Mouse (Mus musculus) neural tube, embryonic 15.5 days (tissue): ENCODE results near the gene Podxl2. TPM values are rescaled to one million over a fixed set of nuclear protein-coding genes. Genes with fewer than 3 reads are reported as not detected.

ENCODE experiments used
- ATAC-seq: fragments of 200-750 bp; cut with Nextera tagmentation; 2 replicates; pipeline ENCODE4 v1.8.0; 2017; ENCODE audit warnings: mild to moderate bottlenecking, moderate TSS enrichment, moderate library complexity; ENCODE audit not compliant: low FRiP score
- H3K27ac ChIP-seq: fragments of 300-500 bp; sonication (generic); replicated peaks from 2 replicates; pipeline ENCODE4 v1.5.1; 2015; ENCODE audit warnings: mild to moderate bottlenecking, inconsistent platforms
- H3K27me3 ChIP-seq: fragments of 300-500 bp; sonication (generic); replicated peaks from 2 replicates; pipeline ENCODE4 v1.6.1; 2015; ENCODE audit warnings: inconsistent platforms
- H3K36me3 ChIP-seq: fragments of 300-500 bp; sonication (generic); 2 replicates; pipeline ENCODE4 v1.6.1; 2015; ENCODE audit warnings: inconsistent platforms
- H3K4me1 ChIP-seq: fragments of 300-500 bp; sonication (generic); 2 replicates; pipeline ENCODE4 v1.6.1; 2015; ENCODE audit warnings: inconsistent platforms
- H3K4me2 ChIP-seq: fragments of 300-500 bp; sonication (generic); 2 replicates; pipeline ENCODE4 v1.6.1; 2015; ENCODE audit warnings: inconsistent platforms, mild to moderate bottlenecking, moderate library complexity
- H3K4me3 ChIP-seq: fragments of 300-500 bp; sonication (generic); replicated peaks from 2 replicates; pipeline ENCODE4 v1.5.1; 2015; ENCODE audit warnings: mild to moderate bottlenecking, inconsistent platforms
- H3K9ac ChIP-seq: fragments of 300-500 bp; sonication (generic); replicated peaks from 2 replicates; pipeline ENCODE4 v1.6.1; 2015; ENCODE audit warnings: mild to moderate bottlenecking, inconsistent platforms
- H3K9me3 ChIP-seq: fragments of 300-500 bp; sonication (generic); replicated peaks from 2 replicates; pipeline ENCODE4 v1.6.1; 2016; ENCODE audit warnings: inconsistent platforms
- WGBS: fragments of 180-500 bp; shearing (Covaris S2); methylation state at CpG from one replicate; pipeline ENCODE4 v1.1.7; 2015; ENCODE audit warnings: mixed read lengths; 5-methylcytosine and 5-hydroxymethylcytosine counted together
- polyA plus RNA-seq: library from polyadenylated mRNA; unstranded; fragments of >200 nt; fragmentation: Nextera tagmentation; extraction: Ambion mirVana; gene quantifications from 2 replicates; pipeline ENCODE4 v1.2.1, GENCODE M21; 2015

Podxl2 gene
- 504 and 640 TPM in 2 replicates for polyA plus RNA-seq

DNA sequence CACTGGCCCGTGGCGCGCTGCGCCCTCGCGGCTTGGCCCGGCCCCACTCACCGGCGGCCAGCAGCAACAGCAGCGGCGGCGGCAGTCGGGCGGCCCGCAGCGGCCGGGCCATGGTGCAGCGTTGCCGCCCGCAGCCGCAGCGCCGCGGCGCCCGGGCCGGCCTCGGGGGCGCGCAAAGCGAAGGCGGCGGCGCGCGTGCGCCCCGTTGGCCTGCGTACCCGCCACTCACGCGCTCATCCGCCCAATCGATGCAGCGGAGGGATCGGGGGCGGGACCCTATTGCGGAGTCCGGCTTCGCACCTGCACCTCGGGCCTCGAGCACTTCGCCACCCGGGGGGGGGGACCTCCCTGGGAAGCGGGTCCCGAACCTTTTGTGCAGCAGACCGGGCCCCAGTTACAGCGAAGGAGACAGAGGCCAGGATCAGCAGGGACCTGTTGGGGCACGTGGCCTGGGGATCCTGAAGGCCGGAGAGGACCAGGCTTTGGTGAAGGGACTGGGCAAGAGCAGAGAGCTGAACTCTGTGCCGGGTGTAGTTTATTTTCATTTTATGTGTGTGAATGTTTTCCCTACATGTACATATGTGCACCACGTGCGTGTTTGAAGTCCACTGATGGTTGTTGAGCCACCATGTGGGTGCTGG lies at the start of gene Podxl2:
Podxl2 (minus strand) TSS at position 177 of the 641 bp plus-strand sequence.
- Histone ChIP-seq H3K27ac (peak within 1 kb of the TSS; percentile 97), H3K4me3 (peak within 1 kb of the TSS; percentile 86), H3K4me1 (peaks cover 40% of the 10 kb centered on the region), H3K9ac (peak within 1 kb of the TSS; percentile 96), H3K36me3 (no peaks in the 10 kb centered on the region), H3K4me2 (peak within 1 kb of the TSS; percentile 81), H3K9me3 (no peaks in the 10 kb centered on the region), H3K27me3 (no peaks in the 10 kb centered on the region)
- peak; percentile 79 for ATAC-seq
- 4% methylated on average over 63 of the region's 63 CpGs for WGBS

DNA sequence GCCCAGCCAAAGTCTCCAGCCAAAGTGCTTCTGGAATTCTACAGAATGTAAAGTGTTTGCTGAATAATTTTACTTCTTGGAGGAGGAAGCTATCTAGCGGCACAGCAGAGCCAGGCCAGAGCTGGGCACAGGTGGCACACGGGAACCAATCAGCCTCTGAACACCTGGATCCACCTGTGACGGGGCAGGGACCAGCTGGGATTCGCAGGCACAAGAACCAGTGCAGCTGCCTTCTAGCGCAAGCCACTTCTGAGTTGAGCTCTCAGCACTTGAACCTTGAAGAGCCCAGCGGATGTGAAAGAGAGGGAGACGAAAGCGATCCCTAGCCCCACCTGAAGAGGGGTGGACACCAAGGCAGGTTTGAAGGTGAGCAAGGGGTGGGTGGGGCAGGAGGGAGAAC lies 44.0 kb upstream of the Podxl2 start:
- no peaks in the 10 kb centered on the region for H3K36me3 ChIP-seq
- no peaks in the 10 kb centered on the region for H3K9me3 ChIP-seq
- H3K4me3 ChIP-seq: no peak overlapping the region
- H3K27ac ChIP-seq: no peak overlapping the region
- WGBS: 81% methylated on average over 8 of the region's 8 CpGs
- no peak overlapping the region for H3K4me2 ChIP-seq
- H3K9ac ChIP-seq: no peak overlapping the region
- no peak for ATAC-seq
- no peaks in the 10 kb centered on the region for H3K4me1 ChIP-seq
- no peaks in the 10 kb centered on the region for H3K27me3 ChIP-seq

DNA sequence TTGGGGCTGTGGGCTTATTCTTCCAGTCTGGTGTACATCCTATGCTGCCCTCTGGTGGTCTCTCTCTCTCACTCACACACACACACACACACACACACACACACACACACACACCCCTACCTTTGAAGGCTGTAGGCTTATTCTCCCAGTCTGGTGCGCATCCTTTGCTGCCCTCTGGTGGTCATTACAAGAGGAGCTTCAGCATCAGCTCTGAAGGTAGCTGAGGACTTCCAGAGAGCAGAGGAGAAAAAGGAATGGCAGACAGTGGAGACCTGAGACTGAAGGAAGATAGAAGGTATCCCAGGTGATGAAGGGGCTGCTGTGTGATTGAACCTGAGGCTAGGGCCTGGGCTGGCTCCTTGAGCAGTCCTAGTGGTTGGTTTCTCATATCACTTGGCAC lies 41.3 kb upstream of the Podxl2 start:
- no peaks in the 10 kb centered on the region for H3K27me3 ChIP-seq
- WGBS: 63% methylated on average over 1 of the region's 1 CpGs
- H3K9me3 ChIP-seq: no peaks in the 10 kb centered on the region
- peaks cover 2% of the 10 kb centered on the region; the same call in 1 of the 2 replicates for H3K36me3 ChIP-seq
- no peak overlapping the region for H3K9ac ChIP-seq
- 0 out of 2 replicates have a peak, but pooled peaks have one; percentile 9 for ATAC-seq
- no peaks in the 10 kb centered on the region for H3K4me1 ChIP-seq
- H3K4me2 ChIP-seq: no peak overlapping the region
- H3K27ac ChIP-seq: no peak overlapping the region
- no peak overlapping the region for H3K4me3 ChIP-seq

DNA sequence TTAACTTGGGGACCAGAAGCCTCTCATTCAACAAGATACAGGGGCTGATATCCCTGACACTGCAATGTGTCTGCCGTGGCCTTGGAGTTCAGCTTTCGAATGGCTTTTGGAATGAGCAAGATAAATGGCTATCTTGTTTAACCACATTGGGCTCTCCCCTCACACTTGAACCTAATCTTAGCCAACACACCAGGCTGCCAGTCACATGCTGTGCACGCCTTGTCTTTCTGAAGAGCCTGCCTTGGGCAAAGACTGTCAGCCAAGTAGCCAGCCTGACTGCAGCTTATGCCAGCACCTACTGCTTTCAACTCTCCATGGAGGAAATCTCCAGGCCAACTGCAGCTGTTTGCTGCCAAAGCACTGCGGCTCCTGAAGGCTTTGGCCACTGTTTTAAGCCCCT lies 40.7 kb upstream of the Podxl2 start:
- WGBS: 75% methylated on average over 4 of the region's 4 CpGs
- ATAC-seq: no peak
- H3K4me3 ChIP-seq: no peak overlapping the region
- H3K4me2 ChIP-seq: no peak overlapping the region
- H3K9ac ChIP-seq: no peak overlapping the region
- no peaks in the 10 kb centered on the region for H3K9me3 ChIP-seq
- no peaks in the 10 kb centered on the region for H3K27me3 ChIP-seq
- H3K36me3 ChIP-seq: peaks cover 6% of the 10 kb centered on the region; the same call in 1 of the 2 replicates
- H3K4me1 ChIP-seq: no peaks in the 10 kb centered on the region
- H3K27ac ChIP-seq: no peak overlapping the region

DNA sequence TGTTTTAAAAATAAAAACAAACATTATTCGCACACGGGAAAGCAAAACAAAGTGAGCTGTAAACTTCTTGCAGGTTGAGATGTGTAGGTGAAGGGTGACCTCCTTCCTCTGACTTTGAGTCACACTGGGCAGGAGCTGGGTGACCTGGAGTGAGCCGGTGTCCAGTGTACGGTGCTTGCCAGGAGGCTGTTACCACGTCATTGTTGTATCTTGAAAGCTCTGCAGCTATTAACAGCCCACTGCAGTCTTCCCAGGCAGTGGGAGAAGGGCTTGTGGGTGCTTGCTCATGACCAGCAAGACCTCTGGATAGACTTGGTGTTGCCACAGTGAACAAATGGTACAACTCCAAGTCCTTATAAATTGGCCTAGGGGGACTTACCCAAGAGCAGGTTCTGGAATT lies 40.0 kb upstream of the Podxl2 start:
- no peaks in the 10 kb centered on the region for H3K4me1 ChIP-seq
- no peak overlapping the region for H3K27ac ChIP-seq
- H3K4me3 ChIP-seq: no peak overlapping the region
- H3K36me3 ChIP-seq: peaks cover 11% of the 10 kb centered on the region
- H3K27me3 ChIP-seq: no peaks in the 10 kb centered on the region
- H3K9ac ChIP-seq: no peak overlapping the region
- H3K9me3 ChIP-seq: no peaks in the 10 kb centered on the region
- ATAC-seq: no peak
- no peak overlapping the region for H3K4me2 ChIP-seq
- WGBS: 76% methylated on average over 5 of the region's 5 CpGs

DNA sequence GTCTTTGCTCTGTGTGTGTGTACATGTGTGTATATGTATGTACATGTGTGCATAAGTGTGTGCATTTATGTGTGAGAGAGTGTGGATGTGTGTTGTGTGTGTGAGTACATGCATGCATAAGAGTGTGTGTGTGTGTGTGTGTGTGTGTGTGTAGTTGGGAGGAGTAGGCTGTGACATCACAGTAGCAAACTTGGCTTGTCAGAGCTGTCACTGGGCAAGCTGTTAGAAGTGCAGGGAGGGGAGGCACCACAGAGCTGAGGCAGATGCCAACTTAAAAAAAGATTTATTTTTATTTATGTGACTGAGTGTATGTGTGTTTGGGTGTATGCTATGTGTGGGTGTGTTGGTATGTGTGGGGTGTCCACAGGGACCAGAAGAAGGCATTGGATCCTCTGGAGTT lies 38.6 kb upstream of the Podxl2 start:
- no peaks in the 10 kb centered on the region for H3K4me1 ChIP-seq
- no peak overlapping the region for H3K9ac ChIP-seq
- no peak overlapping the region for H3K4me3 ChIP-seq
- no peak overlapping the region for H3K4me2 ChIP-seq
- ATAC-seq: no peak
- H3K27ac ChIP-seq: no peak overlapping the region
- H3K36me3 ChIP-seq: peaks cover 20% of the 10 kb centered on the region
- H3K27me3 ChIP-seq: no peaks in the 10 kb centered on the region
- H3K9me3 ChIP-seq: no peaks in the 10 kb centered on the region

DNA sequence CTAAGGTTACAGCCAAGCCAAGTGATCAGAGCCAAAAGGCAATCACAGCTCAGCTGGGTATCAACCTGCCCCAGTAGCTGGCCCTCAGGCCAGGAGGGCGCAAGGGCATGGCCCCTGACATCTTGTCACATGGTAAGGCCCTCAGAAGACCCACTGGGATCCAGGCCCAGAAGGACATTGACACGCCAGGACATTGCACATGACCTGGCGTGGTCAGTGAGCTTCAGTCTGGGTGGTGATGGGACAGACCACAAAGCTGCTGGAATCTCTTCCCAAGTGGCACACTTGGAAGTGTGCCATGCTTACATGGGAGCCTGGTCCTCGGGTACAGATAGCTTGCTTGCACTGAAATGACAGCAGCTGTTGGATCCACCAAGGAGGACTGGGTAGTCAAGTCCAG lies 38.2 kb upstream of the Podxl2 start:
- H3K27me3 ChIP-seq: no peaks in the 10 kb centered on the region
- peaks cover 20% of the 10 kb centered on the region for H3K36me3 ChIP-seq
- no peak overlapping the region for H3K9ac ChIP-seq
- no peak overlapping the region for H3K27ac ChIP-seq
- H3K4me2 ChIP-seq: no peak overlapping the region
- WGBS: 82% methylated on average over 4 of the region's 4 CpGs
- no peaks in the 10 kb centered on the region for H3K9me3 ChIP-seq
- ATAC-seq: no peak
- no peaks in the 10 kb centered on the region for H3K4me1 ChIP-seq
- no peak overlapping the region for H3K4me3 ChIP-seq

DNA sequence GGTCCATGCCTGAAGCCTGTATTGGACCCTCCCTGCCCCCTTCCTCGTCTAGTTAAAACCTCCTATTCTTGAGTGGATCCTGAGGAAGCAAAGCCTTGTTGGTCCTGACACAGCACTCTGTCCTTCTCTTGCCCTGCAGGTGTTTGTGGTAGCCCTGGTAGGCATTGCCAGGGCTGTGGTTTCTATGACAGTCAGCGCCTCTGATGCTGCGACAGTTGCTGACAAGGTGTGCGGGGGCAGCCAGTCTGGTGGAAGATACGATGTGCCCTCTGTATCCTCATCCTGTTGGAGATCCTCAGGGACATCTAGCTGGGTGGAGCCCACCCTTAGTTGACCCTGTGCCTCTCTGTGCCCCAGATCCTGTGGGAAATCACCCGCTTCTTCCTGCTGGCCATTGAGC lies 34.3 kb upstream of the Podxl2 start:
- Histone ChIP-seq H3K9me3 (no peaks in the 10 kb centered on the region), H3K27me3 (no peaks in the 10 kb centered on the region), H3K4me2 (no peak overlapping the region), H3K4me1 (peaks cover 15% of the 10 kb centered on the region), H3K36me3 (peaks cover 20% of the 10 kb centered on the region), H3K27ac (no peak overlapping the region), H3K9ac (no peak overlapping the region), H3K4me3 (no peak overlapping the region)
- WGBS: 93% methylated on average over 6 of the region's 6 CpGs
- ATAC-seq: no peak

DNA sequence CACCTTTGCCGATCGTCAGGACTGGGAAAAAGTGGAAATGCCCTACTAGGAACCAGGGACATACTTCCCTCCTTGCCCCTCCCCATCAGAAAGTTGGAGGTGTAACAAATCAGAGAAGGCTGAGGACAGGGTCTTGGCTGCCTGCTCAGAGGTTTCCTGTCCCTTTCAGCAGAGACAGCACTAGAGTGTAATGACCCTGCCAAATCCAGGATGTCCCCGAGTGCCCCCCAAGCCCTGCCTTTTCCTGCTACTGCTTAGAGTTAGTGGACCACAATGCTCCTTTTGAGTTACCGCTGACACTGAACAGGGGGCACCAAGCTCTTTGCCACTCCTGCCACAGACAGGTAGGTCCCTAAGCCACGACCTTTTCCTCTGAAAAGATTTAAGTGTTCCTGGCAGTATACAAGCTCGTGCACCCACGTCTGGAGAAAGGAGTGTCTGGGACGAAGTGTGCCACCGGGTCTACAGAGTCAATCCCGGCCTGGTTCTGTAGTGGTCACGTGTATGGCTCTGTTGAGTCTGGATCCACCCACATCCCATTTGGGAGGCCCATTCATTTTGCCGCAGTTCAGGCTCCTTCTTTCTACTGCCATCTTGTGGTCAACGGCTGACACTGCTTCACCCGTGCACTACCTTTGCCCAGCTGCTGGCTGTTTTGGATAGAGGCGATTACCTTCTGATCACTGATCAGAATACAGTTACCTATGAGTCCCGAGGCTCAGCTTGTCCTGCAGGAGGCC lies 31.7 kb upstream of the Podxl2 start:
- peak overlapping the region; percentile 46 for H3K4me2 ChIP-seq
- ATAC-seq: no peak
- H3K4me3 ChIP-seq: no peak overlapping the region
- peaks cover 20% of the 10 kb centered on the region; the same call in 1 of the 2 replicates for H3K36me3 ChIP-seq
- H3K27ac ChIP-seq: no peak overlapping the region
- no peak overlapping the region for H3K9ac ChIP-seq
- peaks cover 33% of the 10 kb centered on the region for H3K4me1 ChIP-seq
- H3K9me3 ChIP-seq: no peaks in the 10 kb centered on the region
- WGBS: 17% methylated on average over 16 of the region's 16 CpGs
- no peaks in the 10 kb centered on the region for H3K27me3 ChIP-seq

DNA sequence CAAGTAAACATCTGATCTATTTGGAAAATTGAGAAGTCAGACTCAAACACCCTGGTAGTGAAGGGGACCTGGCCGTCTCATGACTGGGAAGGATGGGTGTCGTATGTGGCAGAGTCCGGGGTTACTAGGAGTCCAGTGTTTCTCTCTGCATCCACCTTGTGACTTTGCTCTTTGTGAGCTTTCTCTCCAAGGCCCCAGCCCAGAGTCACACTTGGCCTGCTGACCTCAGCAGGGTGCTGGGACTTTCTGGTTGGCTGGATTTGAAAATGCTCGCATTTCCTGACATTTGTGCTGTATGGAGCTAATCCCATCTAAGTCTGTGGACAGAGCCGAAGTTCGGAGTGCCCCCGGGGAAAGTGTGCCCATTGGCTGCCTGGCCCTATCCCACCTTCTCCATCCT lies 30.2 kb upstream of the Podxl2 start:
- Histone ChIP-seq H3K4me3 (no peak overlapping the region), H3K36me3 (peaks cover 10% of the 10 kb centered on the region; the same call in 1 of the 2 replicates)
- 92% methylated on average over 7 of the region's 7 CpGs for WGBS

DNA sequence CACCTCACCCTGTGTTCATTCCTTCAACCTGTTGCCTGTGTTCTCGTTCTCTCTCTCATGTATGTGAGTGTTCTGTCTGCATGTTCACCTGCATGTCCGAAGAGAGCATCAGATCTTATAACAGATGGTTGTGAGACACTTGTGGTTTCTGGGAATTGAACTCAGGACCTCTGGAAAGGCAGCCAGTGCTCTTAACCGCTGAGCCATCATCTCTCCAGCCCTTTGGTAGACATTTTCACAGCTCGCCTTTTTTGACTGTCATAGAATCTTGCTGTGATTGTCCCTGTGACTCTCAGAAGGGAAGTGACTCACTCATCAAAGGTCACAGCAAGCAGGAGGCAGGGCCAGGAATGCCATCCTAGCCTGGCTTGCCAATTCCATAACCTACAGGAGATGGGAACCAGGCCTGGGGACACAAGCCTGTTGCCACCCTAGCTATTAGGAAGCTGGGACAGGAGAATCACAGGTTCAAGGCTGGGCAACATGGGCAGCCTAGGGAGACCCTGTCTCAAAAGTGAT lies 29.7 kb upstream of the Podxl2 start:
- Histone ChIP-seq H3K4me1 (peaks cover 39% of the 10 kb centered on the region), H3K27ac (no peak overlapping the region), H3K36me3 (peaks cover 6% of the 10 kb centered on the region; the same call in 1 of the 2 replicates), H3K4me2 (no peak overlapping the region), H3K27me3 (no peaks in the 10 kb centered on the region), H3K9me3 (no peaks in the 10 kb centered on the region), H3K4me3 (no peak overlapping the region), H3K9ac (no peak overlapping the region; the same call in 1 of the 2 replicates)
- no peak for ATAC-seq
- WGBS: 92% methylated on average over 4 of the region's 4 CpGs

More for the DNA sequence above, 30.2 kb upstream of the Podxl2 start:
- Histone ChIP-seq H3K27ac (no peak overlapping the region), H3K27me3 (no peaks in the 10 kb centered on the region), H3K9me3 (no peaks in the 10 kb centered on the region), H3K4me2 (no peak overlapping the region), H3K9ac (no peak overlapping the region; the same call in 1 of the 2 replicates), H3K4me1 (peaks cover 39% of the 10 kb centered on the region)
- ATAC-seq: no peak

DNA sequence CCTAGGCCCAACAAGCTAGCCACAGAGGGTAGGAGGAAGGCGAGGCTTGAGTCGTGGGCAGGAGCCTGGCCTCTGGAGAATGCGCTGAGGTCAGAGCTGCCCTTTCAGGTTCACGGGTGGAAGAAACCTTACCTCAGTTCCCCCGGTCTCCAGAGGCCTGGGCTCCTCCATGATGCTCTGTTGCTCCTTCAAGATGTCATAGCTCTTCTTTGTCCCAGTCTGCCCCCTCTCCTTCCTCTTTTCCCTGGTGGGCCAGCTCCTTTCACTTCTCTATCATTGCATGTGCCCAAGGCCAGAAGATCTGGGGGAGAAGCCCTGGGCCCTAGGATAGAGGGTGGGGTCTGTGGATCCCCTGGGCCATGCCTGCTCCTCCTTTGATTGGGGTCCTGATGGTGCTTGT lies 28.9 kb upstream of the Podxl2 start:
- Histone ChIP-seq H3K36me3 (no peaks in the 10 kb centered on the region), H3K27ac (no peak overlapping the region), H3K9ac (peak overlapping the region; percentile 77; the same call in 1 of the 2 replicates), H3K27me3 (no peaks in the 10 kb centered on the region), H3K4me2 (peak overlapping the region; percentile 99), H3K9me3 (no peaks in the 10 kb centered on the region), H3K4me3 (peak overlapping the region; percentile 77), H3K4me1 (peaks cover 44% of the 10 kb centered on the region)
- WGBS: 75% methylated on average over 5 of the region's 5 CpGs
- ATAC-seq: no peak
